In genomic region chr4:126130502-126130901, GRCm38 (mm10) we compare ENCODE assay signal across 8 mouse cellular contexts. TPM values are rescaled to one million over a fixed set of nuclear protein-coding genes. Genes with fewer than 3 reads are reported as not detected.
DNase-seq lines count a peak whose midpoint lies in the region; ATAC-seq and TF ChIP-seq lines count a peak whose summit lies in the region.

No protein-coding gene starts in this region.

- no peak overlapping the region for H3K9ac ChIP-seq in heart, embryonic 13.5 days
- H3K9ac ChIP-seq in embryonic facial prominence, embryonic 15.5 days, result no peak overlapping the region

- peak overlapping the region; percentile 24 for H3K4me2 ChIP-seq in heart, embryonic 13.5 days
- H3K4me2 ChIP-seq in embryonic facial prominence, embryonic 15.5 days (replicated peaks), result no peak overlapping the region
- peak overlapping the region; percentile 53 for H3K4me2 ChIP-seq in myocyte (ENCODE audit: low read depth)

- H3K4me3 ChIP-seq in heart, embryonic 13.5 days, result no peak overlapping the region
- no peak overlapping the region for H3K4me3 ChIP-seq in embryonic facial prominence, embryonic 15.5 days (replicated peaks)
- no peak overlapping the region for H3K4me3 ChIP-seq in myocyte

- H3K27ac ChIP-seq in heart, embryonic 13.5 days (replicated peaks), result peak overlapping the region; percentile 78
- peak overlapping the region; percentile 86 for H3K27ac ChIP-seq in embryonic facial prominence, embryonic 15.5 days (replicated peaks)

- H3K27me3 ChIP-seq in heart, embryonic 13.5 days (replicated peaks), result no peaks in the 10 kb centered on the region
- no peaks in the 10 kb centered on the region for H3K27me3 ChIP-seq in embryonic facial prominence, embryonic 15.5 days
- H3K27me3 ChIP-seq in myocyte (ENCODE audit: control insufficient read depth, insufficient read depth, insufficient read length), result no peaks in the 10 kb centered on the region

- no peak for TF ChIP-seq POLR2A in myocyte (IDR thresholded peaks at IDR 0.05; ENCODE audit: insufficient read length, low read depth)

- H3K4me1 ChIP-seq in heart, embryonic 13.5 days, result peaks cover 44% of the 10 kb centered on the region
- H3K4me1 ChIP-seq in embryonic facial prominence, embryonic 15.5 days, result peaks cover 40% of the 10 kb centered on the region

- peaks cover 11% of the 10 kb centered on the region for H3K79me2 ChIP-seq in myocyte (ENCODE audit: control insufficient read depth, insufficient read depth)

- H3K36me3 ChIP-seq in heart, embryonic 13.5 days, result peaks cover 82% of the 10 kb centered on the region
- peaks cover 52% of the 10 kb centered on the region for H3K36me3 ChIP-seq in embryonic facial prominence, embryonic 15.5 days
- H3K36me3 ChIP-seq in myocyte (ENCODE audit: control insufficient read depth, insufficient read depth), result peaks cover 60% of the 10 kb centered on the region

- H3ac ChIP-seq in myocyte (ENCODE audit: control insufficient read depth, insufficient read length), result no peak overlapping the region

- no peaks in the 10 kb centered on the region for H3K9me3 ChIP-seq in heart, embryonic 13.5 days
- H3K9me3 ChIP-seq in embryonic facial prominence, embryonic 15.5 days (replicated peaks), result no peaks in the 10 kb centered on the region

- no peak for DNase-seq in heart, adult 8-10 months (ENCODE audit: low spot score)
- DNase-seq in kidney, postnatal 25 days, result peak; percentile 60 to 69
- DNase-seq in cerebellum, postnatal 14 days, result no peak
- no peak for DNase-seq in adipocyte (ENCODE audit: low spot score)
- DNase-seq in thymus, postnatal 25 days, result no peak

- peak; percentile 35; the same call in 1 of the 2 replicates for ATAC-seq in heart, embryonic 13.5 days (ENCODE audit: extremely low read depth, insufficient number of reproducible peaks, low FRiP score, low TSS enrichment)
- no peak for ATAC-seq in embryonic facial prominence, embryonic 15.5 days (ENCODE audit: insufficient number of reproducible peaks, low FRiP score, low TSS enrichment, low read depth)

- 57% methylated on average over 11 of the region's 11 CpGs for WGBS in heart, embryonic 13.5 days
- WGBS in embryonic facial prominence, embryonic 15.5 days, result 30% methylated on average over 11 of the region's 11 CpGs

TF ChIP-seq in myocyte, 11 proteins besides CTCF, POLR2A, EP300 and RAD21:
- TF ChIP-seq POLR2AphosphoS2 (IDR thresholded peaks at IDR 0.05; ENCODE audit: insufficient read length, low read depth) (no peak), SRF (IDR thresholded peaks at IDR 0.05; ENCODE audit: control insufficient read depth, insufficient read length, low read depth) (no peak), MYOG (IDR thresholded peaks at IDR 0.05; ENCODE audit: control insufficient read depth in 1 of 3, insufficient read depth in 1 of 3, insufficient read length in 2 of 3, low read depth in 2 of 3) (no peak), CEBPB (IDR thresholded peaks at IDR 0.05; ENCODE audit: insufficient read depth, poor library complexity, severe bottlenecking) (no peak), REST (IDR thresholded peaks at IDR 0.05; ENCODE audit: insufficient read depth, insufficient read length) (no peak), USF1 (IDR thresholded peaks at IDR 0.05; ENCODE audit: low read depth) (no peak), MAX (IDR thresholded peaks at IDR 0.05; ENCODE audit: low read depth) (no peak), TCF3 (IDR thresholded peaks at IDR 0.05; ENCODE audit: insufficient read length, low read depth) (no peak), E2F4 (IDR thresholded peaks at IDR 0.05; ENCODE audit: insufficient read depth) (no peak), TCF12 (IDR thresholded peaks at IDR 0.05; ENCODE audit: insufficient read depth, poor library complexity, severe bottlenecking) (no peak), MYOD1 (IDR thresholded peaks at IDR 0.05; ENCODE audit: control insufficient read depth in 1 of 3, insufficient read length in 2 of 3, low read depth in 2 of 3) (no peak)
TF ChIP-seq in myocyte: peak in this region for 0.

RNA-seq across cellular contexts. Expression of gene Eva1b, which starts 17.0 kb away (rescaled TPM):
- polyA plus RNA-seq in heart, embryonic 13.5 days (2015; fragmentation: Nextera tagmentation; extraction: Ambion mirVana), result 30.9 and 34.2 TPM in 2 replicates
- 10 to 100 TPM in 1 of 4 experiments, 1 to 10 TPM in 3; 7.3 to 12.4 (median 9.0) TPM for total RNA-seq in heart, adult 8-10 months (2022)
- 84.3 and 94.6 TPM in 2 replicates for polyA plus RNA-seq in embryonic facial prominence, embryonic 15.5 days (2015; fragmentation: Nextera tagmentation; extraction: Ambion mirVana)
- polyA plus RNA-seq in myocyte (2012; fragmentation: generic; extraction: Trizol), result 28.6 TPM

RNA-seq across cellular contexts. Expression of gene Stk40, which starts 26.7 kb away (rescaled TPM):
- polyA plus RNA-seq in heart, embryonic 13.5 days (2015; fragmentation: Nextera tagmentation; extraction: Ambion mirVana), result 26.4 and 26.6 TPM in 2 replicates
- 10 to 100 TPM; 37.8 to 61.9 (median 52.4) TPM for total RNA-seq in heart, adult 8-10 months (2022)
- 37.4 and 38.7 TPM in 2 replicates for polyA plus RNA-seq in embryonic facial prominence, embryonic 15.5 days (2015; fragmentation: Nextera tagmentation; extraction: Ambion mirVana)
- polyA plus RNA-seq in myocyte (2012; fragmentation: generic; extraction: Trizol), result 25.9 TPM

RNA-seq across cellular contexts. Expression of gene Sh3d21, which starts 32.8 kb away (rescaled TPM):
- 2.8 and 3.0 TPM in 2 replicates for polyA plus RNA-seq in heart, embryonic 13.5 days (2015; fragmentation: Nextera tagmentation; extraction: Ambion mirVana)
- total RNA-seq in heart, adult 8-10 months (2022), result 1 to 10 TPM; 1.6 to 2.2 (median 2.1) TPM
- polyA plus RNA-seq in embryonic facial prominence, embryonic 15.5 days (2015; fragmentation: Nextera tagmentation; extraction: Ambion mirVana), result 15.0 and 16.8 TPM in 2 replicates
- 0.23 TPM for polyA plus RNA-seq in myocyte (2012; fragmentation: generic; extraction: Trizol)

RNA-seq across cellular contexts. Expression of gene Lsm10, which starts 34.1 kb away (rescaled TPM):
- 35.2 and 48.6 TPM in 2 replicates for polyA plus RNA-seq in heart, embryonic 13.5 days (2015; fragmentation: Nextera tagmentation; extraction: Ambion mirVana)
- 10 to 100 TPM; 17.3 to 19.5 (median 18.4) TPM for total RNA-seq in heart, adult 8-10 months (2022)
- 55.4 and 60.6 TPM in 2 replicates for polyA plus RNA-seq in embryonic facial prominence, embryonic 15.5 days (2015; fragmentation: Nextera tagmentation; extraction: Ambion mirVana)
- 50.5 TPM for polyA plus RNA-seq in myocyte (2012; fragmentation: generic; extraction: Trizol)

Comparison
In these comparisons a context has a peak if more than half of its experiments do, and no peak if none do; other contexts are left out.
1. DNase-seq: peak in kidney, postnatal 25 days (2 of 2); none in heart, adult 8-10 months (single experiment), cerebellum, postnatal 14 days (0 of 2), adipocyte (single experiment) and thymus, postnatal 25 days (single experiment).